Mouse (Mus musculus) embryonic facial prominence, embryonic 13.5 days (tissue): ENCODE data around the gene Mpdz. TPM values are rescaled to one million over a fixed set of nuclear protein-coding genes. Genes with fewer than 3 reads are reported as not detected.
A peak's percentile ranks its signal among the peaks of the same experiment; 100 is the strongest.

Source experiments
- ATAC-seq: fragments of 200-750 bp; cut with Nextera tagmentation; 2 replicates; pipeline ENCODE4 v1.8.0; 2017; ENCODE audit warnings: low read depth; ENCODE audit not compliant: insufficient number of reproducible peaks, insufficient read depth, low FRiP score, low TSS enrichment
- H3K27ac ChIP-seq: fragments of 300-500 bp; sonication (generic); 2 replicates; pipeline ENCODE4 v1.5.1; 2015; ENCODE audit warnings: moderate library complexity, mild to moderate bottlenecking, inconsistent platforms
- H3K27me3 ChIP-seq: fragments of 300-500 bp; sonication (generic); 2 replicates; pipeline ENCODE4 v1.6.1; 2015; ENCODE audit warnings: mild to moderate bottlenecking, inconsistent platforms
- H3K36me3 ChIP-seq: fragments of 300-500 bp; sonication (generic); 2 replicates; pipeline ENCODE4 v1.6.1; 2015; ENCODE audit warnings: mild to moderate bottlenecking, inconsistent platforms
- H3K4me1 ChIP-seq: fragments of 300-500 bp; sonication (generic); 2 replicates; pipeline ENCODE4 v1.6.1; 2015; ENCODE audit warnings: inconsistent platforms
- H3K4me2 ChIP-seq: fragments of 300-500 bp; sonication (generic); 2 replicates; pipeline ENCODE4 v1.6.1; 2015; ENCODE audit warnings: moderate library complexity, mild to moderate bottlenecking, inconsistent platforms
- H3K4me3 ChIP-seq: fragments of 300-500 bp; sonication (generic); 2 replicates; pipeline ENCODE4 v1.5.1; 2015; ENCODE audit warnings: mild to moderate bottlenecking, inconsistent platforms
- H3K9ac ChIP-seq: fragments of 300-500 bp; sonication (generic); 2 replicates; pipeline ENCODE4 v1.6.1; 2015; ENCODE audit warnings: mild to moderate bottlenecking, inconsistent platforms
- H3K9me3 ChIP-seq: fragments of 300-500 bp; sonication (generic); 2 replicates; pipeline ENCODE4 v1.6.1; 2016; ENCODE audit warnings: inconsistent platforms
- WGBS: fragments of 180-500 bp; shearing (Covaris S2); methylation state at CpG from one replicate; pipeline ENCODE4 v1.1.7; 2015; ENCODE audit warnings: mixed read lengths; 5-methylcytosine and 5-hydroxymethylcytosine counted together
- polyA plus RNA-seq: library from polyadenylated mRNA; unstranded; fragments of >200 nt; fragmentation: Nextera tagmentation; extraction: Ambion mirVana; gene quantifications from 2 replicates; pipeline ENCODE4 v1.2.1, GENCODE M21; 2015

The Mpdz gene
- polyA plus RNA-seq, 1 experiment from 2014 or later = 37.6 TPM

DNA sequence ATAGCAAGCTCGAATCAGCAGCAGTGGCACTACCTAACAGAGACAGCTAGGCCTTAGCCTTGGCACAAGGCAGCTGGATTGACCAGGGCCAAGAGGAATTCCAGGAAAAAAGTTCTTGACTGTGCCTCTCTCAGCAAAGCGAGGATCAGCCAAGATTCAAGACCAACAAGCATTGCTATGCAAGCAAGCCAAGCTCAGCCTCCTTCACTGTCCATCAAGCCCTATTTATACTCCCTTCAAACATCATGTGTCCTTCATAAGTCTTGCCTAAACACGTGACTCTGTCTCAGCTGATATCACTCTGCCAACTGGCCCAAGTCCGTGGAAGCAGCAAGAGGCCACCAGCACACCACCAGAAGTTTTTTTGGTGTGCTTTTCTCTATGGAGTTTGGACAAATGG lies 6.8 kb upstream of the Mpdz start:
- no peak overlapping the region for H3K9ac ChIP-seq
- WGBS = 89% methylated on average over 4 of the region's 4 CpGs
- no peak for ATAC-seq
- no peak overlapping the region for H3K4me3 ChIP-seq
- no peak overlapping the region for H3K27ac ChIP-seq
- H3K4me2 ChIP-seq = no peak overlapping the region
- H3K36me3 ChIP-seq = no peaks in the 10 kb centered on the region
- H3K4me1 ChIP-seq = peaks cover 14% of the 10 kb centered on the region
- no peaks in the 10 kb centered on the region for H3K27me3 ChIP-seq
- H3K9me3 ChIP-seq = no peaks in the 10 kb centered on the region

DNA sequence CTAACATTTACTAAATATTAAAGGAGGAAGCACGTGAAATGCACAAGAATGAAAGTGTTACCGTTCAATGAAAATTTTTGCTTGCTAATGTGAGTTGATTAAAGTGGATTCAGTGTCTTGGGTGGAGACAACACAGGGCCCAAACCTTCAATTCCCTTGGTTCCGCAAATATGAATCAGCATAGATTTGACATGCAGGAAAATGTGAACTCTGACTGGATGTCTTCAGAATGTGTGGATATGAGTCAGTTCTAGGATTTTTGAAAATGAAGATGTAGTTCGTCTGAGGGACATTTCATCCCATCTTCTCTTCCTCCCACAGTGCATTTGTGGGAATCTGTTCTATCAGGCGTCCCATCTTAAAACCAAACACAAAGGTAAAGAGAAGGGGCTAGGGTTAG lies 951 bp upstream of the Mpdz start:
- Histone ChIP-seq H3K4me3 (no peak overlapping the region), H3K4me2 (peak overlapping the region; percentile 63), H3K9me3 (no peaks in the 10 kb centered on the region)

DNA sequence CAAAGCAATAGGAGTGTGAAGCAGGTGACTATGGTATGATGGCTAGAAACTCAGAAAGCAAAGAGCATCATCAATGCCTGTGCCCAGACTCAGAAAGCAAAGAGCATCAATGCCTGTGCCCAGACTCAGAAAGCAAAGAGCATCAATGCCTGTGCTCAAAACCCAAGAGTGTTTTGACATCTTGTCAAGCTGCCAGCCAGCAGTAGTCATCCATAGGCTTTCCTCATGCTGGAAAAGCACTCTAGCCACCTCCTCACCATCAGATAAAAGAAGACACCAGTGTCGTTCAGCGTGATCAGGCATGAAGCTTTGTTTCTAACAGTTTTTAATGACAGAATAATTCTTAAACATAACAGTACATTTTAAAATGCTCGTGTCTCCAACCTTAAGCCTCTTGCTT lies 8.7 kb downstream of the Mpdz start:
- Histone ChIP-seq H3K36me3 (peaks cover 4% of the 10 kb centered on the region; the same call in 1 of the 2 replicates), H3K4me3 (no peak overlapping the region), H3K4me1 (peaks cover 11% of the 10 kb centered on the region; the same call in 1 of the 2 replicates), H3K27ac (no peak overlapping the region), H3K4me2 (no peak overlapping the region), H3K9me3 (no peaks in the 10 kb centered on the region), H3K9ac (no peak overlapping the region), H3K27me3 (no peaks in the 10 kb centered on the region)
- ATAC-seq = no peak
- 87% methylated on average over 3 of the region's 3 CpGs for WGBS

More for the DNA sequence above, 951 bp upstream of the Mpdz start:
- Histone ChIP-seq H3K27me3 (no peaks in the 10 kb centered on the region), H3K27ac (no peak overlapping the region), H3K9ac (no peak overlapping the region), H3K4me1 (peaks cover 13% of the 10 kb centered on the region), H3K36me3 (no peaks in the 10 kb centered on the region)
- WGBS = 81% methylated on average over 5 of the region's 5 CpGs
- ATAC-seq = no peak

DNA sequence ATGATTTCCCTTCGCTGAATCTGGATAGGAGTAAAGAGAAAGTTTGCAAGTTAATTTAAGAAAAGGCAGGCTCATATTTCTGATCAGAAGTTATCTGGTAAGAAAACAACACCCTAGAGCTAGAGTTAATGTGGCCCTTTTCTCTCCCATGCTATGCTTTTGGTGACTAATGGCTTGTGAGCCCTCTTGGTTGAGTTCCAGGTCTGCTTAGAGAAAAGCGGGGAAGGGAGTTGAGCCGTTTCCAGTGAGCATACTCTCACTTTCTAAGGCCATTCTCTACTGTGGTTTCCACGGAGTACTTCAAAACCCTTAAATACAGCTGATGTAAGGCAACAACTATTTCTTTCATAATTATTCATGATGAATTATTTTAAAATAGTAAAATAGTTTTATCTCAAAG lies 11.8 kb downstream of the Mpdz start:
- Histone ChIP-seq H3K9ac (no peak overlapping the region), H3K27ac (no peak overlapping the region), H3K9me3 (no peaks in the 10 kb centered on the region), H3K4me1 (peaks cover 6% of the 10 kb centered on the region; the same call in 1 of the 2 replicates), H3K4me2 (no peak overlapping the region), H3K27me3 (no peaks in the 10 kb centered on the region), H3K36me3 (peaks cover 12% of the 10 kb centered on the region), H3K4me3 (no peak overlapping the region)
- WGBS = 86% methylated on average over 4 of the region's 4 CpGs
- no peak for ATAC-seq

DNA sequence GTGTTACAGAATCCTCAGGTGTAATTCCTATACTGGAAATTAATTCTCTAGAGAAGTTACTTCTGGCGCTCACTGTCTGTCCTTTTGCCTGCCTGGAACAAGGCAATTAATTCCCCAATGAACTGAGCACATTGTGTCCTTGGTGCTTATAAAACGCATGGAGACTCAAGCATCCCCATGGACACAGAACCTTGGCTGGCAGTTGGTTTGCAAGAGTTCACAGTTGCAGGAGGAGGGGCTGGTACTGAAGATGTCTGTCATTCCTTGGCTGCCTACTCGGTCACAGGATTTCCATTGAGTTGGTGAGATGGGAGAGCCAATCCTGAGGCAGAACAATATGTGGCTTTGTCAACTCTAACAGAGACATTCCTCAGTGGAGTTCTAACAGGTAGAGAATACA lies 12.5 kb downstream of the Mpdz start:
- H3K36me3 ChIP-seq = peaks cover 12% of the 10 kb centered on the region
- 66% methylated on average over 3 of the region's 3 CpGs for WGBS
- no peaks in the 10 kb centered on the region for H3K27me3 ChIP-seq
- H3K4me3 ChIP-seq = no peak overlapping the region
- no peak overlapping the region for H3K27ac ChIP-seq
- H3K4me2 ChIP-seq = no peak overlapping the region
- H3K9ac ChIP-seq = no peak overlapping the region
- peaks cover 6% of the 10 kb centered on the region; the same call in 1 of the 2 replicates for H3K4me1 ChIP-seq
- no peaks in the 10 kb centered on the region for H3K9me3 ChIP-seq
- ATAC-seq = no peak

DNA sequence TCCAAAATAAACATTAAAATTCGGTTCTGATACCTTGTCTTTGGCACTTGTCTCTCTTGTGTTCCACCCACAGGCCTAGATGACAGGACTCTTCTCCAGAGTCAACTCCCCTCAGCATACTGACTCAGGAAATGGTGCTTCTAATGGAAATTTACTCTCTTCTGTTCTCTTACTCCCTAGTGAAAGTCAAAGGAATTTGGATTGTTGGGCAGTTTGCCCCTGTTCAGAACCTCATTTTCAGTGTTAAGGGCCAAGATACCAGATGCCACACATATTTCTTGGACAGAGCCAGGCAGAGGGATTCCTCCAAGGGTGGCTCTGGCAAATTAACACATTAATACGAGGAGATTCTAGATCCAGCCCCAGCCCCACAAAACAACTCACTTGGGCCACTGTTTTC lies 12.9 kb downstream of the Mpdz start:
- no peak overlapping the region for H3K27ac ChIP-seq
- H3K4me2 ChIP-seq = no peak overlapping the region
- ATAC-seq = no peak
- no peaks in the 10 kb centered on the region for H3K9me3 ChIP-seq
- H3K36me3 ChIP-seq = peaks cover 12% of the 10 kb centered on the region
- WGBS = 76% methylated on average over 2 of the region's 2 CpGs
- no peak overlapping the region for H3K9ac ChIP-seq
- no peak overlapping the region for H3K4me3 ChIP-seq
- peaks cover 6% of the 10 kb centered on the region; the same call in 1 of the 2 replicates for H3K4me1 ChIP-seq
- no peaks in the 10 kb centered on the region for H3K27me3 ChIP-seq

DNA sequence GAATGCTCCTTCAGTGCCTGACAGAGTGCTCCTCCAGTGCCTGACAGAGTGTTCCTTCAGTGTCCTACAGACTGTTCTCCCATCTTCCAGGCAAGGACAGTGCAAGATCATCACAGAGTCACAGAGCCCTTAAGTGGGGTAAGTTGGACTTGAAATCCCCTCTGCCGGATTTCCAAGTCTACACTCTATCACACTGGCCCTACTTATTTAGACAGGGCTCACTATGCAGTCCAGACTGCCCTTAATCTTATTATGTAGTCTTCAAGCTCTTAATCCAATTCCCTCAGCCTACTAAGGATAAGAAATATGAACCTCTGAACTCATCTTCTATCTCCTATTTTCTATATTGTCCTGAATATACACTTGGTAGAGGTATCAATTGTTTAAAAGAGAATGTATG lies 19.1 kb downstream of the Mpdz start:
- no peak for ATAC-seq
- Histone ChIP-seq H3K4me1 (no peaks in the 10 kb centered on the region; the same call in 1 of the 2 replicates), H3K27ac (no peak overlapping the region), H3K27me3 (no peaks in the 10 kb centered on the region), H3K9me3 (no peaks in the 10 kb centered on the region), H3K9ac (no peak overlapping the region), H3K36me3 (peaks cover 9% of the 10 kb centered on the region), H3K4me2 (no peak overlapping the region), H3K4me3 (no peak overlapping the region)
- WGBS = 60% methylated on average over 1 of the region's 1 CpGs

DNA sequence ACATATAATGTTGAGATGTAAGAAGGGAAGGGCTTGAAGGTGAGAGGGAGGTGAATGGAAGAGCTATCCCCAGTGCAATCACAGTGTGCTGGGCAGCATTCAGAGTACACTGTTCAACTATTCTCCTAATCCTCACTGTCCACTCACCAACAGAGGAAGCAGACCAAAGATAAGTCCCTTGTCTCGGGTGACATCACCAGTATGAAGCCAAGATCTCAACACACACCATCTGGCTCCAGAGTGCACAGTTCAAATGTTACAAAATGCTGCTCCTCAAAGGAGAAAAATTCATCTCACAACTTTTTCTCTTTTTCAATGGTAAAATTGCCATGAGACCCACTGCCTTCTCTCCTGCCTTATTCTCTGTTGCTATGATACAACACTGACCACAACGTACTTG lies 21.0 kb downstream of the Mpdz start:
- no peak for ATAC-seq
- no peak overlapping the region for H3K9ac ChIP-seq
- H3K27me3 ChIP-seq = no peaks in the 10 kb centered on the region
- no peaks in the 10 kb centered on the region for H3K9me3 ChIP-seq
- no peaks in the 10 kb centered on the region; the same call in 1 of the 2 replicates for H3K4me1 ChIP-seq
- 67% methylated on average over 2 of the region's 2 CpGs for WGBS
- H3K36me3 ChIP-seq = peaks cover 6% of the 10 kb centered on the region
- H3K4me2 ChIP-seq = no peak overlapping the region
- no peak overlapping the region for H3K4me3 ChIP-seq
- no peak overlapping the region for H3K27ac ChIP-seq

DNA sequence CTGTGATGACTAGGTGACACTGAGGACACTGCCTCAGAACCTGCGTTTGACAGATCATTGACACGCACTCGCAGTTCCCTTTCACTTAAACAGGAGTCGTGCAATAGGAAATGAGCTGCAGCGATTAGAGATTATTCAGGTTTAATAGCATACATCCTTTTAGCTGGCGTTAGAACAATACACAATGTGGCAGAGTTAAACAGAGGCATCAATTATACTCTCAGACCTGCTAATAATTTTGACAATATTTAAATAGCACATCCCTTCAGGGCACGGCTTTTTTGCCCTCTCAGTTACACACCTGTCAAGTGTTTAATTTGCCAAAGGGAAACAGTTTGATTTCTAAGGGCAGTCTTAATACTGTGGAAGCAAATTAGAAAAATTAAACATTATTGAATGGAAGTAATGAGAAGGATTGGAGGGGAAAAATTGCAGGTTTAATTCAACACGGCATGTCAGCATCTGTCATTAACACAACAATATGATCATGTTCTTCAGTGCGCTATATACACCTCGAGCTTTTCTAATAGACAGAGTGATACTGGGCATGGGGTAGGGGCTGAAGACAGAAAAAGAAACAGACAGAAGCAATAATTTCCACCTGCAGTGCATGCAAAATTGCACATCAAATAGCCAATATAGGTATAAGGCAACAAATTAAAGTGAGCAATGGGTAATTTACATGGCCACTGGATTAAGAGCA lies 27.1 kb downstream of the Mpdz start:
- H3K9me3 ChIP-seq = no peaks in the 10 kb centered on the region
- H3K4me1 ChIP-seq = no peaks in the 10 kb centered on the region; the same call in 1 of the 2 replicates
- ATAC-seq = no peak
- 72% methylated on average over 10 of the region's 10 CpGs for WGBS
- no peak overlapping the region for H3K4me3 ChIP-seq
- peaks cover 10% of the 10 kb centered on the region for H3K36me3 ChIP-seq
- no peaks in the 10 kb centered on the region for H3K27me3 ChIP-seq
- H3K4me2 ChIP-seq = no peak overlapping the region
- H3K9ac ChIP-seq = no peak overlapping the region
- no peak overlapping the region for H3K27ac ChIP-seq

DNA sequence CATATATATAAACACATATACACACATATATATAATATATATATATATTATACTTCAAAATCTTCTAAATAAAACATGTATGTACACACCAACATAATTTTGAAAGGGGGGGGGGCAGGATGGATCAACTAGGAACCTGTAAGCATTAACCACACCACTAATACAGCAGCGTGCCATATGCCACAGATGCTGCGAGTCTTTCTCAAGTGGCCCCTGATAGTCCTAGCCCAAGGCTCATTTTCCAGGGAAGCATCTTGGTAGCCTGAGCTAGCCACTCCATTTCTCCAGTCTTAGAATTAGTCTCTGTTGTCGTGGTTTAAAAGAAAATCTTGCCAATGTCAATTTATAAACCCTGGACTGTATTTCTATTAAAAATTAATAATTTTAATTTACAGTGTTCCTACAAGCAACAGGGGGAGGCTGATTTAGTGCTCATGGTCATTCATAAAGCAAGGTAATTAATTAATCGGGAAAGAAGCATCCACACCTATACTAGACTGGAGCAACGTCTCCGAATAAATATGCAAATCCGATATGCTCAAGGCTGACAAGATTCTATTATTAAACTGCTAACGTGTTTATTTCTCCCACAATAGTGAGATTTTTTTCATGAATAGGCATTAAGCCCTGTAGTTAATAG lies 27.8 kb downstream of the Mpdz start:
- Histone ChIP-seq H3K4me3 (no peak overlapping the region), H3K9me3 (no peaks in the 10 kb centered on the region), H3K4me2 (no peak overlapping the region), H3K4me1 (no peaks in the 10 kb centered on the region; the same call in 1 of the 2 replicates), H3K36me3 (peaks cover 10% of the 10 kb centered on the region), H3K27ac (no peak overlapping the region), H3K27me3 (no peaks in the 10 kb centered on the region), H3K9ac (no peak overlapping the region)
- no peak for ATAC-seq
- 93% methylated on average over 8 of the region's 8 CpGs for WGBS

DNA sequence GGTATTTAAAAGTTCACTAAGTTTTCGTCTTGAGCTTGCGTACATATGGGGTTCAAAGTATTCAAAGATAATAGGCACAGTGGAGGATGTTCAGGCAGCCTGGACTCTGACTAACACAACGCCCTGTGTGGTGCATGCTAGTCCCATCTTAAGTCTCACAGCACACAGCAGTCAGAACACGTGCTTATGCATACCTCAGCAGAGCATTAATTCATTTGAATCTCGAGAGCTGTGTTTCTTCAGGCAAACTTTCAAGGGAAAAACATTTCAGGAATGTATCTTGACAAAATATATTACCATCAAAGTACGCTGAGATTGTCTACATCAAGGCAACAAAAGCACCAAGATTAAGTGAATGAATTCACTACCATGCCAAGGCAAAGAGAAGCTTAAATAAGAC lies 45.7 kb downstream of the Mpdz start:
- Histone ChIP-seq H3K27me3 (no peaks in the 10 kb centered on the region), H3K27ac (no peak overlapping the region), H3K4me3 (no peak overlapping the region), H3K4me1 (no peaks in the 10 kb centered on the region), H3K4me2 (no peak overlapping the region), H3K9me3 (no peaks in the 10 kb centered on the region), H3K36me3 (peaks cover 12% of the 10 kb centered on the region), H3K9ac (no peak overlapping the region)
- WGBS = 54% methylated on average over 6 of the region's 6 CpGs
- ATAC-seq = no peak

DNA sequence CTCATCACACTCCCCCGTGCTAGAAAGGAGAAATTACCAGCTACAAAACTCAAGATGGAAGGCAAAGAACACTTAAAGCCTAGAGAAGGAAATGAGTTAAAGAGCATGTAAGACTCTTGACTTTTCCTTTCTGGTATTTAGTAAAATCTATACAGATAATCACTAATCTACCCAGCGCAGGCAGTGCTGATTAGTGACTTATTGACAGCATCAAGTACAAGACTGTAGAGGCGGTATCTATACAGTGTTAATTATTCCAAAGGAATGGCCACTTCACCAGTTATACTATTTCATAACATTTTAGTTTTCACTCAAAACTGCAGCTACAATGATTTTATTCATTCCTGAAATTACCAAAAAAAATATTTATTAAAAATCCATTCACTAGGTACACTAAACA lies 49.7 kb downstream of the Mpdz start:
- H3K36me3 ChIP-seq = peaks cover 12% of the 10 kb centered on the region
- ATAC-seq = no peak
- H3K4me1 ChIP-seq = peaks cover 8% of the 10 kb centered on the region
- H3K9ac ChIP-seq = no peak overlapping the region
- H3K27me3 ChIP-seq = no peaks in the 10 kb centered on the region
- no peaks in the 10 kb centered on the region for H3K9me3 ChIP-seq
- no peak overlapping the region for H3K27ac ChIP-seq
- no peak overlapping the region for H3K4me3 ChIP-seq
- WGBS = 88% methylated on average over 3 of the region's 3 CpGs
- H3K4me2 ChIP-seq = no peak overlapping the region
